Mouse (Mus musculus) ES-Bruce4 (cell line): ENCODE results near the gene Col24a1.

Experiments used
- CTCF ChIP-seq: IDR thresholded peaks from one replicate; pipeline ENCODE4 v1.8.1; 2011; ENCODE audit warnings: low read depth, low read length
- EP300 ChIP-seq: IDR thresholded peaks from 2 replicates; pipeline ENCODE4 v1.6.1; 2011; ENCODE audit warnings: low read depth, low read length; ENCODE audit not compliant: insufficient read depth
- POLR2A ChIP-seq: IDR thresholded peaks from one replicate; pipeline ENCODE4 v1.8.1; 2011; ENCODE audit warnings: low read length; ENCODE audit not compliant: insufficient read depth

GRCm38 (mm10) chr3:145383095-145383494 lies 90.8 kb downstream of the Col24a1 start:
- TF ChIP-seq CTCF (no peak), POLR2A (no peak), EP300 (no peak)
